Mouse (Mus musculus): ENCODE results near the gene 4921501E09Rik.

- TF ChIP-seq TAL1 (IDR thresholded peaks at IDR 0.05; ENCODE audit: low read length) (no peak), GATA1 (IDR thresholded peaks at IDR 0.05; ENCODE audit: low read length) (no peak)
These were observed 35.5 kb downstream of the 4921501E09Rik start for GRCm38 (mm10) chr17:33032376-33032775.

All from erythroblast, embryonic 14.5 days (primary cell).